37 mouse cellular contexts compared by ENCODE assay signal in the genomic region with DNA sequence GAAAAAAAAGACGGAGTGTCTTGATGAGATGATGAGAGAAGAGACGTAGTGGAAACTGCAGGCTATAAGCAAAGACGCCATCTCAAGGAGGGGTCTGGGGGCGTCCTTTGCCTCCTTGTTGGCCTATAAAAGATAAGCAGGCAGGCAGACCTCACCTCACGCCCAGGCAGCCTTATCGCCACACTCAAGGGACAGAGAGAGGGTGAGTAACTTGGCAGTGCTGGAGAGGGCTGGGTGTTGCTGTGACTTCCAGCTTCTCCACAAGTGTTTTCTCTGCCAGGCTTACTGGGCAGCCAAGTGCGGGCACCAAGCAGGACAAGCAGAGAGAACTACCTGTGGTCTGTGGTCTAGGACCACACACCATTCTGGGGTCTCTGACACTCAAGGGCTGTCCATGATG. TPM values are rescaled to one million over a fixed set of nuclear protein-coding genes. Genes with fewer than 3 reads are reported as not detected.
DNase-seq lines count a peak whose midpoint lies in the region; ATAC-seq and TF ChIP-seq lines count a peak whose summit lies in the region.
"Had no signal": no experiment of that assay in that cellular context is flagged by ENCODE, and none has a peak within 500 bp of the region (broad histone marks: within the 10 kb centered on the region; RNA-seq: fewer than 3 reads in every experiment).

No protein-coding gene starts in this region.

- H3K4me2 ChIP-seq in liver, embryonic 14.5 days (ENCODE audit: low read depth): no peak overlapping the region
- H3K4me2 ChIP-seq in forebrain, embryonic 13.5 days: no peak overlapping the region
- H3K4me2 ChIP-seq: embryonic facial prominence, embryonic 15.5 days; forebrain, embryonic 12.5 days; kidney, embryonic 15.5 days; lung, embryonic 14.5 days; midbrain, embryonic 15.5 days; neural tube, embryonic 15.5 days had no signal

- WGBS in liver, embryonic 14.5 days (ENCODE audit: insufficient replicate concordance): 40% methylated on average over 7 of the region's 7 CpGs
- 82% methylated on average over 7 of the region's 7 CpGs for WGBS in forebrain, embryonic 13.5 days

- TF ChIP-seq CTCF in liver, embryonic 14.5 days (IDR thresholded peaks at IDR 0.05; ENCODE audit: low read depth): no peak

- peak; percentile 45 to 57 for DNase-seq in heart, postnatal 10 days
- DNase-seq in heart, adult 8-10 months (ENCODE audit: low spot score): no peak
- peak; percentile 43 for DNase-seq in lung, postnatal 25 days (ENCODE audit: low spot score)
- no peak for DNase-seq in lung, postnatal 14 days
- peak in 1 of 3 experiments; percentile 18 for DNase-seq in liver, embryonic 14.5 days (ENCODE audit: low read depth in 3 of 3, low spot score in 3 of 3)
- DNase-seq: adrenal gland, postnatal 25 days; B cell, adult 2 months; cerebellum, adult 18-20 months; cerebellum, postnatal 10 days; gastrocnemius, postnatal 10 days; kidney, adult 18-20 months; kidney, postnatal 25 days; lung, embryonic 14.5 days; retina, postnatal 1 day; right cerebral cortex, postnatal 14 days had no signal

- H3K27ac ChIP-seq in liver, embryonic 14.5 days: no peak overlapping the region
- H3K27ac ChIP-seq in forebrain, embryonic 13.5 days: no peak overlapping the region
- H3K27ac ChIP-seq: embryonic facial prominence, embryonic 10.5 days; embryonic facial prominence, embryonic 15.5 days; forebrain, embryonic 12.5 days; kidney, embryonic 15.5 days; layer of hippocampus, adult 2 months; midbrain, embryonic 10.5 days; midbrain, embryonic 15.5 days; neural tube, embryonic 15.5 days had no signal

- intact Hi-C loops in heart, postnatal 10 days (cut with DNase I): no loop called here

- peaks cover 0 to 15% of the 10 kb centered on the region in 2 experiments; a peak in 2 of 4 replicates for H3K4me1 ChIP-seq in liver, embryonic 14.5 days (replicated peaks; ENCODE audit: control insufficient read depth in 2 of 2, insufficient read depth in 2 of 2, low read length in 1 of 2)
- no peaks in the 10 kb centered on the region for H3K4me1 ChIP-seq in forebrain, embryonic 13.5 days
- H3K4me1 ChIP-seq: embryonic facial prominence, embryonic 10.5 days; forebrain, embryonic 12.5 days; kidney, embryonic 15.5 days; midbrain, embryonic 10.5 days; midbrain, embryonic 15.5 days had no signal

- H3K27me3 ChIP-seq in liver, embryonic 14.5 days (ENCODE audit: control insufficient read depth, insufficient read depth, low read length): no peaks in the 10 kb centered on the region
- no peaks in the 10 kb centered on the region for H3K27me3 ChIP-seq in forebrain, embryonic 13.5 days
- H3K27me3 ChIP-seq: forebrain, embryonic 12.5 days; midbrain, embryonic 15.5 days; neural tube, embryonic 15.5 days had no signal

- H3K9me3 ChIP-seq in liver, embryonic 14.5 days (ENCODE audit: control insufficient read depth, low read length): no peaks in the 10 kb centered on the region
- H3K9me3 ChIP-seq in forebrain, embryonic 13.5 days (replicated peaks): no peaks in the 10 kb centered on the region
- H3K9me3 ChIP-seq: embryonic facial prominence, embryonic 10.5 days; embryonic facial prominence, embryonic 15.5 days; forebrain, embryonic 12.5 days; kidney, embryonic 15.5 days; midbrain, embryonic 10.5 days; midbrain, embryonic 15.5 days; neural tube, embryonic 15.5 days had no signal

- no peak overlapping the region for H3K4me3 ChIP-seq in liver, embryonic 14.5 days (ENCODE audit: insufficient read depth in 1 of 2, low read depth in 2 of 2, low read length in 2 of 2)
- H3K4me3 ChIP-seq in forebrain, embryonic 13.5 days: no peak overlapping the region
- H3K4me3 ChIP-seq: embryonic facial prominence, embryonic 10.5 days; embryonic facial prominence, embryonic 15.5 days; forebrain, embryonic 12.5 days; kidney, embryonic 15.5 days; layer of hippocampus, adult 2 months; midbrain, embryonic 10.5 days; midbrain, embryonic 15.5 days; neural tube, embryonic 15.5 days had no signal

- TF ChIP-seq EP300 in liver, embryonic 14.5 days (IDR thresholded peaks at IDR 0.05; ENCODE audit: low read depth): no peak

- H3K36me3 ChIP-seq in liver, embryonic 14.5 days (replicated peaks; ENCODE audit: control insufficient read depth, insufficient read depth, low read depth): no peaks in the 10 kb centered on the region
- H3K36me3 ChIP-seq in forebrain, embryonic 13.5 days (ENCODE audit: poor library complexity, severe bottlenecking): no peaks in the 10 kb centered on the region
- H3K36me3 ChIP-seq: embryonic facial prominence, embryonic 10.5 days; embryonic facial prominence, embryonic 15.5 days; forebrain, embryonic 12.5 days; kidney, embryonic 15.5 days; midbrain, embryonic 10.5 days; midbrain, embryonic 15.5 days; neural tube, embryonic 15.5 days had no signal

- 0 out of 2 replicates have a peak, but pooled peaks have one; percentile 31 for ATAC-seq in liver, embryonic 14.5 days (ENCODE audit: insufficient read depth)
- ATAC-seq in forebrain, embryonic 13.5 days: no peak
- ATAC-seq: hindbrain, embryonic 16.5 days; midbrain, embryonic 15.5 days had no signal

- H3K9ac ChIP-seq in liver, embryonic 14.5 days (replicated peaks): no peak overlapping the region
- H3K9ac ChIP-seq in forebrain, embryonic 13.5 days: no peak overlapping the region
- H3K9ac ChIP-seq: embryonic facial prominence, embryonic 15.5 days; forebrain, embryonic 12.5 days; kidney, embryonic 15.5 days; lung, embryonic 14.5 days; midbrain, embryonic 15.5 days; neural tube, embryonic 15.5 days had no signal

RNA-seq across cellular contexts. Expression of a gene that starts 1.2 kb away (rescaled TPM):
- total RNA-seq in heart, postnatal 10 days (2021): not detected
- not detected for total RNA-seq in heart, adult 8-10 months (2022)
- not detected in 2 replicates for polyA plus RNA-seq in liver, embryonic 14.5 days (2012; rRNA removed)
- not detected in 2 replicates for polyA plus RNA-seq in liver, embryonic 14.5 days (2014; fragmentation: Nextera tagmentation; extraction: Ambion mirVana)
- polyA plus RNA-seq in forebrain, embryonic 13.5 days (2015; fragmentation: Nextera tagmentation; extraction: Ambion mirVana): not detected in 2 replicates
- total RNA-seq: adrenal gland, adult 18-20 months; adrenal gland, postnatal 25 days; gastrocnemius, postnatal 10 days; layer of hippocampus, adult 2 months; layer of hippocampus, postnatal 25 days; left cerebral cortex, adult 8-10 months; left cerebral cortex, postnatal 36 days had no signal
- polyA plus RNA-seq: cortical plate, adult 2 months; embryonic facial prominence, embryonic 10.5 days; embryonic facial prominence, embryonic 15.5 days; forebrain, embryonic 12.5 days; gonadal fat pad, adult 2 months; heart, embryonic 16.5 days; hindbrain, embryonic 11.5 days; hindbrain, embryonic 16.5 days; intestine, embryonic 14.5 days; kidney, embryonic 15.5 days; limb, embryonic 14.5 days; lung, embryonic 14.5 days; midbrain, embryonic 10.5 days; midbrain, embryonic 15.5 days; neural tube, embryonic 15.5 days; small intestine, adult 2 months; stomach, embryonic 14.5 days had no signal

RNA-seq across cellular contexts. Expression of a gene that starts 17.8 kb away (rescaled TPM):
- 1 to 10 TPM; 3.8 to 5.0 TPM for total RNA-seq in heart, postnatal 10 days (2021)
- 1 to 10 TPM; 2.0 to 4.4 (median 3.3) TPM for total RNA-seq in heart, adult 8-10 months (2022)
- polyA plus RNA-seq in liver, embryonic 14.5 days (2012; rRNA removed): 1.4 and 1.8 TPM in 2 replicates
- 3.9 and 4.2 TPM in 2 replicates for polyA plus RNA-seq in liver, embryonic 14.5 days (2014; fragmentation: Nextera tagmentation; extraction: Ambion mirVana)
- not detected in 2 replicates for polyA plus RNA-seq in forebrain, embryonic 13.5 days (2015; fragmentation: Nextera tagmentation; extraction: Ambion mirVana)
- total RNA-seq: adrenal gland, adult 18-20 months; adrenal gland, postnatal 25 days; gastrocnemius, postnatal 10 days; layer of hippocampus, adult 2 months; layer of hippocampus, postnatal 25 days; left cerebral cortex, postnatal 36 days had no signal
- polyA plus RNA-seq: forebrain, embryonic 12.5 days; hindbrain, embryonic 11.5 days; midbrain, embryonic 10.5 days; neural tube, embryonic 15.5 days had no signal

RNA-seq across cellular contexts. Expression of a gene that starts 36.8 kb away (rescaled TPM):
- under 1 TPM; 0.45 to 0.86 TPM for total RNA-seq in heart, postnatal 10 days (2021)
- 1 to 10 TPM in 2 of 4 experiments, under 1 TPM in 2; 0.75 to 1.5 (median 1.1) TPM for total RNA-seq in heart, adult 8-10 months (2022)
- polyA plus RNA-seq in liver, embryonic 14.5 days (2012; rRNA removed): 0.01 TPM in 1 of 2 replicates, not detected in the other
- polyA plus RNA-seq in liver, embryonic 14.5 days (2014; fragmentation: Nextera tagmentation; extraction: Ambion mirVana): not detected in 2 replicates
- 0.04 and 0.09 TPM in 2 replicates for polyA plus RNA-seq in forebrain, embryonic 13.5 days (2015; fragmentation: Nextera tagmentation; extraction: Ambion mirVana)
- polyA plus RNA-seq: hindbrain, embryonic 11.5 days had no signal

RNA-seq across cellular contexts. Expression of a gene that starts 46.9 kb away (rescaled TPM):
- 100 to 1,000 TPM; 172 to 186 TPM for total RNA-seq in heart, postnatal 10 days (2021)
- total RNA-seq in heart, adult 8-10 months (2022): 10 to 100 TPM; 55.4 to 72.1 (median 61.1) TPM
- 4.6 and 9.4 TPM in 2 replicates for polyA plus RNA-seq in liver, embryonic 14.5 days (2012; rRNA removed)
- 10.0 and 12.5 TPM in 2 replicates for polyA plus RNA-seq in liver, embryonic 14.5 days (2014; fragmentation: Nextera tagmentation; extraction: Ambion mirVana)
- polyA plus RNA-seq in forebrain, embryonic 13.5 days (2015; fragmentation: Nextera tagmentation; extraction: Ambion mirVana): 21.6 and 22.1 TPM in 2 replicates

Comparison
In these comparisons a context has a peak if more than half of its experiments do, and no peak if none do; other contexts are left out.
1. DNase-seq: peak in heart, postnatal 10 days (2 of 2) and lung, postnatal 25 days (single experiment); none in heart, adult 8-10 months (single experiment) and lung, postnatal 14 days (single experiment).